ENCODE assay signal across 8 mouse cellular contexts in genomic region chr2:90782901-90783486, GRCm38 (mm10). TPM values are rescaled to one million over a fixed set of nuclear protein-coding genes. Genes with fewer than 3 reads are reported as not detected.
DNase-seq lines count a peak whose midpoint lies in the region; ATAC-seq and TF ChIP-seq lines count a peak whose summit lies in the region.

No protein-coding gene starts in this region.

- H3K4me2 ChIP-seq in forebrain, embryonic 15.5 days (replicated peaks) = peak overlapping the region; percentile 45
- peak overlapping the region; percentile 73 for H3K4me2 ChIP-seq in hindbrain, postnatal 0 days (ENCODE audit: low read depth, low read length)
- peak overlapping the region; percentile 80 for H3K4me2 ChIP-seq in lung, postnatal 0 days (replicated peaks; ENCODE audit: low read depth, low read length)

- peak; percentile 42; the same call in 1 of the 2 replicates for ATAC-seq in forebrain, embryonic 15.5 days (replicated peaks)
- peak; percentile 60 for ATAC-seq in hindbrain, postnatal 0 days
- peak; percentile 71 for ATAC-seq in lung, postnatal 0 days
- no peak for ATAC-seq in CD4-positive, CD25-positive, alpha-beta regulatory T cell, adult 4 months

- H3K27me3 ChIP-seq in forebrain, embryonic 15.5 days = no peaks in the 10 kb centered on the region
- 0 out of 2 replicates have a peak, but pooled peaks cover 4% of the 10 kb centered on the region for H3K27me3 ChIP-seq in hindbrain, postnatal 0 days (ENCODE audit: insufficient read depth, low read length)
- H3K27me3 ChIP-seq in lung, postnatal 0 days (replicated peaks; ENCODE audit: insufficient read depth, low read length) = no peaks in the 10 kb centered on the region

- H3K4me3 ChIP-seq in layer of hippocampus, adult 2 months = peak overlapping the region; percentile 52
- peak overlapping the region; percentile 28 for H3K4me3 ChIP-seq in forebrain, embryonic 15.5 days
- peak overlapping the region; percentile 36 for H3K4me3 ChIP-seq in hindbrain, postnatal 0 days (ENCODE audit: low read length)
- peak overlapping the region; percentile 47 for H3K4me3 ChIP-seq in lung, postnatal 0 days (ENCODE audit: low read depth, low read length)

- no peaks in the 10 kb centered on the region for H3K9me3 ChIP-seq in forebrain, embryonic 15.5 days
- H3K9me3 ChIP-seq in hindbrain, postnatal 0 days (ENCODE audit: low read length) = no peaks in the 10 kb centered on the region
- H3K9me3 ChIP-seq in lung, postnatal 0 days (ENCODE audit: low read length) = no peaks in the 10 kb centered on the region

- peak overlapping the region; percentile 36; the same call in 1 of the 2 replicates for H3K27ac ChIP-seq in layer of hippocampus, adult 2 months
- no peak overlapping the region for H3K27ac ChIP-seq in forebrain, embryonic 15.5 days (replicated peaks)
- no peak overlapping the region for H3K27ac ChIP-seq in hindbrain, postnatal 0 days
- no peak overlapping the region for H3K27ac ChIP-seq in lung, postnatal 0 days (ENCODE audit: low read length)

- no peak for TF ChIP-seq EP300 in lung, postnatal 0 days (IDR thresholded peaks at IDR 0.05)

- no peak for TF ChIP-seq CTCF in layer of hippocampus, adult 2 months (conservative IDR thresholded peaks at IDR 0.05)
- no peak for TF ChIP-seq CTCF in hindbrain, postnatal 0 days (IDR thresholded peaks at IDR 0.05; ENCODE audit: low read depth)
- no peak for TF ChIP-seq CTCF in lung, postnatal 0 days (IDR thresholded peaks at IDR 0.05)

- no peak for DNase-seq in layer of hippocampus, adult 2 months (ENCODE audit: low spot score in 2 of 2)
- no peak for DNase-seq in layer of hippocampus, postnatal 25 days (ENCODE audit: extremely low spot score in 1 of 2, low spot score in 1 of 2)
- DNase-seq in cerebellum, adult 11 months = peak; percentile 34
- DNase-seq in hindbrain, postnatal 0 days (ENCODE audit: low spot score) = peak; percentile 4
- DNase-seq in lung, postnatal 0 days (ENCODE audit: low spot score) = peak; percentile 16
- peak; percentile 4 for DNase-seq in retina, postnatal 7 days (ENCODE audit: low read depth, low spot score)

- H3K4me1 ChIP-seq in forebrain, embryonic 15.5 days = peaks cover 6% of the 10 kb centered on the region
- no peaks in the 10 kb centered on the region for H3K4me1 ChIP-seq in hindbrain, postnatal 0 days (ENCODE audit: insufficient read depth, low read length)
- 0 out of 2 replicates have a peak, but pooled peaks cover 2% of the 10 kb centered on the region for H3K4me1 ChIP-seq in lung, postnatal 0 days (ENCODE audit: insufficient read depth, low read depth, low read length)

- WGBS in forebrain, embryonic 15.5 days = 4% methylated on average over 25 of the region's 29 CpGs
- 2% methylated on average over 28 of the region's 29 CpGs for WGBS in hindbrain, postnatal 0 days
- WGBS in lung, postnatal 0 days = 5% methylated on average over 26 of the region's 29 CpGs

- peak overlapping the region; percentile 22 for H3K9ac ChIP-seq in forebrain, embryonic 15.5 days (replicated peaks)
- H3K9ac ChIP-seq in hindbrain, postnatal 0 days (replicated peaks; ENCODE audit: low read length) = no peak overlapping the region; the same call in 1 of the 2 replicates
- H3K9ac ChIP-seq in lung, postnatal 0 days (replicated peaks; ENCODE audit: low read depth) = no peak overlapping the region; the same call in 1 of the 2 replicates

- peaks cover 29% of the 10 kb centered on the region for H3K36me3 ChIP-seq in forebrain, embryonic 15.5 days
- peaks cover 22% of the 10 kb centered on the region for H3K36me3 ChIP-seq in hindbrain, postnatal 0 days (ENCODE audit: insufficient read depth, low read length)
- H3K36me3 ChIP-seq in lung, postnatal 0 days (ENCODE audit: insufficient read depth, low read length) = peaks cover 19% of the 10 kb centered on the region; the same call in 1 of the 2 replicates

RNA-seq across cellular contexts. Expression of gene Agbl2, which starts 0.5 kb away (rescaled TPM):
- 1 to 10 TPM; 1.0 to 1.3 TPM for total RNA-seq in layer of hippocampus, adult 2 months (2021)
- under 1 TPM; 0.52 to 0.92 TPM for total RNA-seq in layer of hippocampus, postnatal 25 days (2021)
- polyA plus RNA-seq in forebrain, embryonic 15.5 days (2015; fragmentation: Nextera tagmentation; extraction: Ambion mirVana) = 0.38 and 0.97 TPM in 2 replicates
- total RNA-seq in hindbrain, postnatal 0 days (2014; rRNA removed) = 0.26 and 0.72 TPM in 2 replicates
- polyA plus RNA-seq in hindbrain, postnatal 0 days (2015; fragmentation: Nextera tagmentation; extraction: Ambion mirVana) = 0.51 and 1.3 TPM in 2 replicates
- 2.7 and 3.1 TPM in 2 replicates for polyA plus RNA-seq in lung, postnatal 0 days (2015; fragmentation: Nextera tagmentation; extraction: Ambion mirVana)
- polyA plus RNA-seq in CD4-positive, CD25-positive, alpha-beta regulatory T cell, adult 4 months (2017; shearing (Covaris generic)) = not detected

RNA-seq across cellular contexts. Expression of gene Fnbp4, which starts 37.8 kb away (rescaled TPM):
- total RNA-seq in layer of hippocampus, adult 2 months (2021) = 10 to 100 TPM; 58.3 to 73.3 TPM
- total RNA-seq in layer of hippocampus, postnatal 25 days (2021) = 10 to 100 TPM; 41.2 to 69.1 TPM
- polyA plus RNA-seq in forebrain, embryonic 15.5 days (2015; fragmentation: Nextera tagmentation; extraction: Ambion mirVana) = 117 and 122 TPM in 2 replicates
- total RNA-seq in hindbrain, postnatal 0 days (2014; rRNA removed) = 55.9 and 67.7 TPM in 2 replicates
- polyA plus RNA-seq in hindbrain, postnatal 0 days (2015; fragmentation: Nextera tagmentation; extraction: Ambion mirVana) = 51.3 and 56.7 TPM in 2 replicates
- polyA plus RNA-seq in lung, postnatal 0 days (2015; fragmentation: Nextera tagmentation; extraction: Ambion mirVana) = 35.6 and 36.0 TPM in 2 replicates
- polyA plus RNA-seq in CD4-positive, CD25-positive, alpha-beta regulatory T cell, adult 4 months (2017; shearing (Covaris generic)) = 100 to 1,000 TPM; 107 to 114 TPM

Comparison
In these comparisons a context has a peak if more than half of its experiments do, and no peak if none do; other contexts are left out.
1. DNase-seq: peak in cerebellum, adult 11 months (single experiment), hindbrain, postnatal 0 days (single experiment), lung, postnatal 0 days (single experiment) and retina, postnatal 7 days (single experiment); none in layer of hippocampus, adult 2 months (0 of 2) and layer of hippocampus, postnatal 25 days (0 of 2).
2. Peak in every context shown above with its lines, with median percentiles within 50 percentile points of each other: H3K4me3 ChIP-seq and H3K4me2 ChIP-seq.